Mouse (Mus musculus): ENCODE results near the gene Foxp1. TPM values are rescaled to one million over a fixed set of nuclear protein-coding genes. Genes with fewer than 3 reads are reported as not detected.

Gene Foxp1
- total RNA-seq, 2 experiments from 2014 or later = 132 to 157 TPM

DNA sequence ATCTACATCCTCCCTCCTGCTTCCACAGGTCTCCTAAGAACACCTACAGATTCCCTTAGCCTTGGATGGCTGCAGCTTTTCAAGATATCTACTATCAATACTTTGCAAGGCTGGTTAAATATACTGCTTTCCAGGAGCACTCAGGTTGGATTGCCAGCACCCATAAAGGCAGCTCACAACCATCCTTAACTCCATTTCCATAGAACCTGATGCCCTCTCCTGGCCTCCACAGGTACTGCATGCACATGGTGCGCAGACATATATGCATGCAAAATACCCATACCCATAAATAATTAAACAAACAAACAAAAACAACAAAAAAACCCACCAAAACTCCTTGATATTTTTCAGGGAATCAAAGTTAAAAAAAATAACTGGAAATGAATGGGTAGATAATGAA lies 514.0 kb downstream of the Foxp1 start:
- intact Hi-C loops (cut with DNase I) = no loop called here
- no peak for DNase-seq (ENCODE audit: low spot score in 2 of 2)

DNA sequence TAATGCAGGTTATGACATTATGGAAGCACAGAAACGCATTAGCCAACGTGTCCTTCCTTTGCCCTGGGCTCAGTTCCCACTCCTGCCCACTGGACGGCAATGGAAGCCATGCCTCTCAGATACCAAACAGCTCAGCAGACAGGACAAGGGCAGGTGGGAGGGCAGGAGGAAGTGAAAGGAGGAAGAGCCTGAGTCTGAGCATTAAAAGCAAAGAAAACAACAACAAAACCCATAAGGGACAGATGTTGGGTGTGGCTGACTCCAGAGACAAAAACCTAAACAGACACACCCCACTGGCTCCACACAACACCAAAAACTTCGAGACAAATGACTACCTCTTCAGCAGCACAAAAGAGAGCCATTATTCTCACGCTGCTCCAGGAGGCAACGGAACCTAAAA lies 515.0 kb downstream of the Foxp1 start:
- intact Hi-C loops (cut with DNase I) = no loop called here
- no peak for DNase-seq (ENCODE audit: low spot score in 2 of 2)

DNA sequence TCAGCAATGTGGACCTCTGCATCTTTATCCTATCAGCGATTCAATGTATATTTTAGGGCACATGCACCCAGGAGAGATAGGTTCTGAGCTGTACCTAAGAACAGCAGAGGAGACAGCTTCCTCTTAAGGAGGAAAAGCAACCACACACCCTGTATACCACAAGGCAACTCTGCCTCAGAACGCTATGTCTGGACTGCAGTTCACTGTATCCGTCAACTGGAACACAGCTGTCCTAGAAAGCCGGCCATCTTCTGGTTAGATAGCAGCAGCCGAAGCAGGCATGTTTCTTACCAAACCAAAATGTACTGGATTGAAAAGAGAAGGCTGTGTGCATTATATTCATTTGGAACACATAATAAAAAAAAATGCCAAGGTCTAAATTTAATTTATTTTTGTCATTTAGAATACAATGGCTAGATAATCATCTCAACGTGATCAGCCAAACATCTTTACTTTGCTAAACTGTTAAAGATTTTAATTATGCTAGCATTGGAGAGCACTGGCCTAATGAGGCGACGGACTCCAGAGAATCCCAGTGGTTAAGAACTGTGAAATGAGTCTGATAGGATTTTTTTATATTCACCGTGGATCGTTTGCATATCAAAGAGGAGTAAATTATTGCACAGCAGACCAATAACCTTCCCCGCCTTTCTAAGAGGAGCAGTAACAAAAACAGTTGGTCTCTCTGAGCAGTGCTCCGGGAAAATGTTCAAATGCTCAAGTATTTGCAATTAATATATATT lies 518.1 kb downstream of the Foxp1 start:
- intact Hi-C loops (cut with DNase I) = no loop called here
- DNase-seq (ENCODE audit: low spot score in 2 of 2) = no peak

DNA sequence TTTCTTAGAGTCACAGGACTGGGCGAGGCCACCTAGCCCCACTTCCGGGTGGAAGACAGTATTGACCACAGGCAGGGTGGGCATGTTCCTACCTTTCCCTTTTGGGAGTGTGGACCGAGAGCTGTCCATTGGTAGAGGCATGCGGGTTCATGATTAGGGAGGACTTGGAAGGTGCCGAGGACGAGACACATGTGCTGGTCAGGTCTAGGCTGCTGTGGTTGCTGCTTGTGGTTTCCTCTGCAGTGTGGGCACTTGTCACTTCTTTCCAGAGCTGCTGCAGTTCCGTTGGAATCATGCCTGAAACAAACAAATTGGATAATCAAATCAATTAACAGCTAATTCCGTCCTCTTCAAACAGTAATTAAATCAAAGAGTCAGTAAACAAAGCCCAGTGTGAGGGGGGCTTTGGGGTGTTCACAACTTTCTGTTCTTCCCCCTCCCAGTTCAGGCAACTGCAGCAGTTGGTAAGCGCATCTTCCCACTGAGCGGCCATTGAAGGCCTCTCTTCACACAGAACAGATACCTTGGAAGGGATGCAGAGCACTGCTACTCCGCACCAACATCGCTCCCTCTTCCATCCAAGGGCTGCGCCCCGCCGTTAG lies 519.3 kb downstream of the Foxp1 start:
- DNase-seq (ENCODE audit: low spot score in 2 of 2) = no peak

DNA sequence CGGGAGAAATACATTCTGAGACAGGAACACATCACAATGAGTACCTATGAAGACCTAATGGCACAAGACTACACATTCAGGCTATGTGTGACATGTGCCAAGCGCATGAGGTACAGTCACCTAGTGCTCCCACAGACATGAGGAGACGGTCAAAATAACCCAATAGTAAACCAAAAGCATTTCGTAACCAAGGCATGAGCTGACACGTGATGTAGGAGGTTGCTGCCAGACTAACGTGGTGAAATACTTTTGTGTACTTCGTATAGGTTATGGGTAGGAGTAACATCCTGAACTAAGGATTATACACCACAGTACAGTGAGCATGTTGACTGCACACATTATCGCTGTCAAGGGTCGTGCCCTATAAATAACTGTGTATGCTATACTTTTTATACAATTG lies 520.9 kb downstream of the Foxp1 start:
- DNase-seq (ENCODE audit: low spot score in 2 of 2) = no peak
- intact Hi-C loops (cut with DNase I) = no loop called here

More for the DNA sequence above, 519.3 kb downstream of the Foxp1 start:
- intact Hi-C loops (cut with DNase I) = no loop called here

DNA sequence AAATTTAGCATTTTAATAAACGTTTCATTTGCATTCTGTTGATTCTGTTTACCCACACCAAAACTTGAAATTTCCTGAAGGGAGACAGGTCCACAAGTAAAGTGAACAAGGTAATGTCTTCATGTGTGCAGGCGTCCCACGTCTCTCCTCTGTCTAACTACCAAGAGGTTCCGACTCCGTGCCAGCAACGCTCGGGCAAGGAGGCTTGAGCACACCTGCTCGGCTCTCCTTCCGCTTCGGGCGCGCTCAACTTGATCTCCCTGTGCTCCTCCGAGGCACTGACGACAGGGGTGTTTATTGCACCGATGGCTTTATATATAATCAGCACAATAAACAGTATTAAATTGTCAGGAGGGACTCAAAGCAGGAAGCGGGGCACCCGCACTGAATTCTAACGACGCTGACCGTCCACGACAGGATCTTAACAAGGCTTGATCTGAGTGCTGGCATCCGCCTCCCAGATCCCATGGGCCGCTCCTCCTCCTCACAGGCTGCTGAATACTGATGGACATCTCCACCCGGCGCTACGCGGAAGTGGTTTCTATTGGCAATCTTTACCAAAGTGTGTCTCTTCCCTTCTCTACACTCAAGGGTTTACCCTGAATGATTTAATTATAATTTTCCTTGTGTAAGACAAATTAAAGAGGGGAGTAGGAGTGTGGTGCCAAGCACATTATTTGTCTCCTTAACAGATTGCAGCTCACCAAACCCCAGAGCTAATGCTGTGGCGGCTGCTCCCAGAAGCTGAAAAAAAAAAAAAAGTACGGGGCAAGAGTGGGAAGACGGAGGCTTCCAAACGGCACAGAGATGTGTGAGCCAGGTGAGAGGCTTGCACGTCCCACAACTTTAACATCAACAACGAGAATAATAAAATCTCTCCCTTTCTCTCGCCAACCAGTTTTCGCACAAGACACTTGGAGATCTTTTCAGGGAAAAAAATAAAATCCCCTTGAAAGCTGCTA lies 523.3 kb downstream of the Foxp1 start:
- intact Hi-C loops (cut with DNase I) = no loop called here
- peak; percentile 43 to 73 for DNase-seq (ENCODE audit: low spot score in 2 of 2)

DNA sequence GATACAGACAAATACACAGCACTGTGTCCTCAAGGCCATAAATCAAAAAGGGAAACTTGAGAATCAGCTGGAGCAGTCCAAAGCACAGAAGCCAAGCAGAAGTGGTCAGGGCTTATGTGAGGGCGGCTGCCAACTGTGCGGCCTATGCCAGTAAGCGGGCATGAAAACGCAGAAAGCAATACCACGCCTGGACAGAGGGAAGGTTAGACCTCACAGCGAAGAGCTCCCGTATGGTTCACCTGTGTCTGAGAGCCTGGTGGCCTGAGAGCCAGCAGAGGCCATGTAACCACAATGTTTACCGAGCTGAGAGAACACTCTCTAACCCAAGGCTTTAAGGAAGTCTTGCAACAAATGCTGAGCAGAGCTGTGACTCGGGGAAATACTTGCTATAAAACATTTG lies 524.8 kb downstream of the Foxp1 start:
- intact Hi-C loops (cut with DNase I) = no loop called here
- DNase-seq (ENCODE audit: low spot score in 2 of 2) = no peak

DNA sequence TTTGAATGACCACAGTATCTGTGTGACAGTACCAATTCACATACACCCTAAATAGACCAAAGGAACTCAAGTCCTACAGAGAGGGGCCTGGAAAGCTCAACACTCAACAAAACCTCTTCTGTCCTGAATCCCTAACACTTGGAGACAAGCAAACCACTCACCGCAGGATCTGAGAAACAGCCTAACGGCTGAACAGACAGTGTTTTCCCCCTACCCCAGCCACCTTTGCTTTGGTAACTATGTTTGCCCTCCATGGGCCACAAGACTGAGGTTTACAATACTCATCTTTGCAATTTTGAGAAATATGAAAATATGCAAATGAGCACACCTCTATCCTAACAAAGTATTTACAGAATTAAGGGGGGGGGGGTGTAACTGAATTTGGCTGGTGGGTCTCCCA lies 525.7 kb downstream of the Foxp1 start:
- no peak for DNase-seq (ENCODE audit: low spot score in 2 of 2)

DNA sequence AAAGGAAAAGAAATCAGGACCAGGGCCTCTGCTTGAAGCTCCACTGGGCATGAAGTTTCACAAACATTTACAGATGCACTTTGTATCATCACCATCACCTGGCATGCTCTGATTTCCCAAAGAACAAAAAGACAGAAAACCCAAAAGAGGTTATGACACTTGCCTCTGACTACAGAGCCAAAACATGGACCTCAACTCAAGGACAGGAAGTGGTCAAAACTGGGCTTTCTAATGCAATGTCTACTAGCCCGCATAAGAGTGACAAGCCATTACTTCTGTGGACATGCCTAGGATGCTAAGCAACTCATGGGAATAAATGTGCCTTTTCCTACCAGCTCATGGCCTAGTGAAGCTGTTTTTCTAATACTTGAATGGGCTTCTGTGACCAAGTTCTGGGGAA lies 526.2 kb downstream of the Foxp1 start:
- DNase-seq (ENCODE audit: low spot score in 2 of 2) = no peak
- intact Hi-C loops (cut with DNase I) = no loop called here

More for the DNA sequence above, 525.7 kb downstream of the Foxp1 start:
- intact Hi-C loops (cut with DNase I) = no loop called here

DNA sequence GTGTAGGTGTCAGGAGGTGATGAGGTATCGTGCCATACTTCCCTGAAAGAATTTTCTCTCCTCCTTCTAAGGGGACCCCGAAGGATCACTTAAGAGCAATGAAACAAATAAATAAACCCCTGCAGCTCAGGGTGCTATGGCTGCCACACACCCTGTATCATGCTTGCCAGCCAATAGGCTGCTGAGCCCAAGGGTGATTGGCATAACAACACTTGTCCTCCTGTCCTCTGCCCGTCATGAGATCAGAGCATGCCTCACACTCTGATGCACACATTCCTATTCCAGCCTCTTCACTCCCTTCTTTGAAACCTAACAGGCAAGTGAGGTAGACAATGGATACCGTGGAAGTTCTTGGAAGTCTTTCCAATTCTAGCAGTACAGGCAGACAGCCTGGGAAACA lies 526.8 kb downstream of the Foxp1 start:
- DNase-seq (ENCODE audit: low spot score in 2 of 2) = no peak
- intact Hi-C loops (cut with DNase I) = no loop called here

DNA sequence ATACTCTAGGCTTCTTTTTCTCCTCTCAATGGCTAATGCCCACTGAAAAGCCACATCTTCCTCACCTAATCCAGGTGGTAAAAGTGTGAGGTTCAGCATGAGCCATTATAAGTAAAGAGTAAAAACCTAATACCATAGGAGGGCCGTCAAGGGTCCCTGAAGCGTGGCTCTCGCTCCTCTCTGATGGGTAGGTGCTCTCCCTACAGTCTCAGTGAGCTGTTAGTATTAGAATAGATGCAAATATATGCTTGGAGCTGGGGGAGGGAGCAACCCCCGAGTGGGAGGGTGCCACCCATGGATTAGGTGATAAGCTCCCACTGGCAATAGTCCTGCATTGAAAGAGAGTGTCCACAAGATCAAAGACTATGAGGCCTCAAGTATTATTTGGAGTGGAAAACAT lies 527.6 kb downstream of the Foxp1 start:
- intact Hi-C loops (cut with DNase I) = no loop called here
- DNase-seq (ENCODE audit: low spot score in 2 of 2) = no peak

DNA sequence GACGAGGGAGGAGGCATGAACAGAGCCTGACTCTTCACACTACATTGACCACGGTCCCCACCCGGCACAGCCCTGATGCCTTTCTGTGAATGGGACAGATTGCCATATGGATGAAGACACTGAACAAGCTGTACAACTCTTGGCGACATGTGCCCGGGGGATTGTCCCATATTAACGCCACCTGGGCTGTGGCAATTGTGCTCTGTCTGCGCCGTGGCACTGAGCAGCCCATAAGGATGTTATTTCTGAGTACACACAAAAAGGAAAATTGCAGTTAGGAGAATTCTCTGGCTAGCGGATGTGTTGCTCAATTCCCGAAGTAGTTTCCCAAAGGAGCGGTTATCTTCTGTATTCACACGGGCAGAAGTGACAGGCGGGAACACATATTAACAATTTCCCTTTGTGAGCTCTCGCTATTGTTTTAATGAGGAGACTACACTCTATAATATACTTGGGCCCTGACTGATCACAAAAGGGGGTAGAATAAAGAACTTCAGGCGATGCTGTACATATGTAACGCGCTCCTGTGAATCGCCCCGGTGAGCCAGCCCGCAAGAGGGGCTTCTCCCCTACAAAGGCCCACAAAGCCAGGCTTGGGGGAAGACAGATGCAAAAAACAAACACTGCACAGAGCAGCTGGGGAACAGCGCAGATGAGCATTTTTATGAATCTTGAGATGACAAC lies 528.3 kb downstream of the Foxp1 start:
- DNase-seq (ENCODE audit: low spot score in 2 of 2) = no peak
- intact Hi-C loops (cut with DNase I) = no loop called here

DNA sequence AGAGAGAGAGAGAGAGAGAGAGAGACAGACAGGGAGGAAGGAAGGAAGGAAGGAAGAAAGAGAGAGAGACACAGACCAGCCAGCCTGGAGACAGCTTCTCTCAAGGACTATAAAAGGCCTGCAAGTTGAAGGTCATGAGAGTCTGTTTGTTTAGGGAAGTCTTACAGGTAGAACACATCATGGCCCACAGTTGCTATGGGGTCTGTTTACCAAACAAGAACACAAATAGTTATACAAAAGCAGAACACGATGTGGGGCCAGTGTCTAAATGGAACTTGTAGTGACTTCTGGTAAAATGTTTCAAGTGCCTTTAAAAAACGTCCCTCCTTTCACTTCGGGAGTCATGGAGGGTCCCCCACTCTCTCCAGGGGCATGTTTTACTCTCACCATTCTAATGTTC lies 529.3 kb downstream of the Foxp1 start:
- intact Hi-C loops (cut with DNase I) = no loop called here
- no peak for DNase-seq (ENCODE audit: low spot score in 2 of 2)

DNA sequence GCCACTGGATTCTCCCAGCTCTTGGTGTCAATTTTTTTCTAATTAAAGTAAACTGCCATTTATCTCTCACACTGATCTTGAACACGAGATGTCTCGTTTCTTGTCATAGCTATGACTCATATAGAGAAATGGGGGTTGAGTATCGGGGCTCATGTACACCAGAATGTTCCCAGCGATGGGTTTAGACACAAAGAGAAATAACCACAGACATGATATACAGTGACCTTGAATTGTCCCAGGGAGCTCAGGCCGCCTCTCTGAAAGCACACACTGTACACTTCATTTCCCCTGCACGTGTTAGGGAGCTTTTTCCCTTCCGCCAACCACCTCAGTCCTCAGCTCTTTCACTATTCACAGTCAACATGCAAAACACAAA lies 529.8 kb downstream of the Foxp1 start:
- no peak for DNase-seq (ENCODE audit: low spot score in 2 of 2)
- intact Hi-C loops (cut with DNase I) = no loop called here

DNA sequence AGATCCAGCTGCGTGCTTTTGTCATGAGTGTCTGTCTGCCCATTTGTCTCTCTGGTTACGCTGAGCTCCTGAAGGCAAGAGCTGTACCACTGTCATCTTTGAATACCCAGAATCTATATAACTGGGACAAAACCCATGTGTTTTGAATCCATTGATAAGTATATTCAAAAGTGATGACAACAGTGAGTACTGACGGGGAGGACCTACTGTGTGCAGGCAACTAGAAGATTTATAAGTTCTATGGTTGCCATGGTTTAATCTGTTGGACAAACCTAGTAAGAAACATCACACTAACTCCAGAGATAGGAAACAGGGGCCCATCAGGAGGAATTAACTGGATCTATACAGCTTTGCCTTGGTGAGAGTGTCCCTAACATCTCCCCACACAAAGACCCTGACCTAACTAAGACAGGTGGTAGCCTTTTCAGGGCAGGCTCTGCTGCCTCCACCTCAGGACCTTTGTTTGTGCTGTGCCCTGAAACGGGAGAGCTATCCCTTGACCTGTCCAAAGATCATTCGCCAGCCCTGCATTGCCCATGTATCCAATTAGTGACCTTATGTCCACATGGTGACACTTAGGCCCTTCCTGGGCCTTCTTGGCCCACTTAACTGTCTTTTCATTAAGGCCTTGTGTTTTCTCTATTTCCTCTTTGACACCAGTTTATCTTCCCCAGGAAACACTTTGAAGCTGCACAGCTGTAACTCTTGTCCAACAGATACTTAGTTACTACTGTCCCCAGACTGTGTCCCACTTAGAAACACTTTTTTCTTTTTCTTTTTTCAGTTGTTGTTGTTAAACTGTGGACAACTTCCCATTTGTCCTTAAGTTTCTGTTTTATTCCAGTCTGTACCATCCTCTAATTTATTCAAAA lies 530.4 kb downstream of the Foxp1 start:
- no peak for DNase-seq (ENCODE audit: low spot score in 2 of 2)

DNA sequence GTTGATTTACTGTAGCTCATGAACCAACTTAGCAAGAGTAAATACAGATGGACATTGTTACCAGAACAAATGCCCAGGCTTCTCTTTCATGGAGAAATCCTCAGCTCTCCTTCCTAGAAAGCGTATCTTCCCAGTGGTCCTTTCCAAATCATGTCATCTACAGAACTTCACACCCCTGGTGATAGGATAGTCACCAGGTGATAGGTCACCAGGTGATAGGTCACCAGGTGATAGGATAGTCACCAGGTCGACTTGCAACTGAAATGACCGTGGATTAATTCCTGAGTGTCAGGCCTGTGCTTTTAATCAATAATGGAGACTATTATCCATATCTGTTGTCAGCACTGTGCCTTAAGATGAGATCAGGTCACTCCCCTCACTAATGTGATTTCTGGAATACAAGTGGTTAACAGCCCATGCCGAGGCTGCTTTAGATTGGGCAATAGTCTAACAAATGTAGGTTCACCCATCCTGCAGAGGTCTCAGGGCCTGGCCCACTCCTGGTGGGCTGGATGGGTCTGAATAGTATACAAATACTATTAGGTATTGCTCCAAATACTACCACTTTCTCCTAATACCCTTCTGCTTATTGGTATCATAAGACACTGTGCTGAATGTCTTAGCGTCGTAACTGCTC lies 534.9 kb downstream of the Foxp1 start:
- intact Hi-C loops (cut with DNase I) = no loop called here

More for the DNA sequence above, 530.4 kb downstream of the Foxp1 start:
- intact Hi-C loops (cut with DNase I) = no loop called here

DNA sequence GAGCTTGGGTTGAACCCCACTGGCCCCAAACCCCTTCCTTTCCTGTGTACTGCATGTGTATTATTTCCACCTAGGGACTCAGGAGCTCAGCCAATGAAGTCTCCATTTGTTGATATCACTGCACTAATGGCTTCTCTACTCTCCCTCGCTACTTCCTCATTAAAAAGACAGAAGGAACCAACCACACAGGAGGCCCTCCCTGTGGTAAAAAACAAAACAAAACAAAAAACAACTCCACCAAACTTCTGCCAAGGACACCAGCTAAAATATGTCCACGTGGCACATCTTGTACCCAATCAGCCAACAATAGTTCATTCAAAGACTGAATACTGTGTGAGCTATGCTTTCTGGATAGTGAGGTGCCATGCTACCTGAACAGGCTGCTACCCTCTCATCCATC lies 537.1 kb downstream of the Foxp1 start:
- no peak for DNase-seq (ENCODE audit: low spot score in 2 of 2)
- intact Hi-C loops (cut with DNase I) = no loop called here

More for the DNA sequence above, 534.9 kb downstream of the Foxp1 start:
- DNase-seq (ENCODE audit: low spot score in 2 of 2) = no peak

DNA sequence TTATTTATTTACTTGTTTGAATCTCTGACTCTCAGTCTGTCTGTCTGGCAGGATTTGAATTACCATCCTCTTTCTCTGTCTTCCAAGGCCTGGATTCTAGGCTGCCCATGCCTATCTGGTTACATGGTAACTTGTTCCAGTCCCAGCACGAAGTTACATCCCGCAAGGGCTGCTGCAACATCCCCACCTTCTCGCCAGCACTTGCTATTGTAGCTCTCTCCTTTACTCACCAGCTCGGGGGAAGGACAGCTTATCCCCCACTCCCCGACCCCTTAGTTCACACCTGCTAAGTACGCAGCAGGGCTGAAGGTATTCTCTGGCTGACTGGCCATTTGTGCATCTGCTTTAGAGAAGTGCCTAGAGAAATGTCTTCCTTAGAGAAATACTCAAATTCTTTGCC lies 537.9 kb downstream of the Foxp1 start:
- intact Hi-C loops (cut with DNase I) = no loop called here
- DNase-seq (ENCODE audit: low spot score in 2 of 2) = no peak

DNA sequence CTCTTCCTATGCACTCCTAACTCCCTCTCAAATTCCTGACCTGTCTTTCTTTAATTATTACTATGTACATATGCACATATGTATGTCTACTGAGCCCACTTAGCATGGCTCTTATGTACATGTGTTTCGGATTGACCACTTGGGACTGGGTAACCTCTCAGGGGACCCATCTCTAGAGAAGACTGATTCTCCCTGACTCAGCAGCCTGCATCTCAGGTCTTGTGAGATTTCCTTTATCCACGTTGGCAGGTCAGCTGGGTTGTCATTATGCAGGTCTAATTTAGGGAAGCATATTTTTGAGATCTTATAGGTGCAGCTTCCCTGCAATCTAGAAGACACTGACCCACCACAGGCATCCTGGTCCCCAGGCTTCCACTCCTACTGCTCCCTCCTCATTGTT lies 538.5 kb downstream of the Foxp1 start:
- intact Hi-C loops (cut with DNase I) = no loop called here
- no peak for DNase-seq (ENCODE audit: low spot score in 2 of 2)

Measured in left cerebral cortex, postnatal 25 days (tissue).